Mouse (Mus musculus) thymus, postnatal 36 days (tissue): ENCODE data around the gene Adam8.
A peak's percentile ranks its signal among the peaks of the same experiment; 100 is the strongest.

Source experiments
- DNase-seq, 2 experiments: peaks; one replicate each; pipeline ENCODE4 v3.0.0; 2022; ENCODE audit warnings: mixed read lengths in 2 of 2

Adam8 gene

GRCm38 (mm10) chr7:139992406-139992805 lies at the start of gene Adam8:
Adam8 (minus strand) TSS chr7:139992562.
- no peak for DNase-seq

- DNase-seq: no peak
Measured at GRCm38 (mm10) chr7:140037171-140037555, 44.8 kb upstream of the Adam8 start.

- DNase-seq: peak; percentile 83 to 87
Measured at GRCm38 (mm10) chr7:140036281-140037170, 44.2 kb upstream of the Adam8 start, which contains the start of the genes Zfp511 and Tubgcp2. Zfp511 (plus strand) TSS chr7:140036391. Tubgcp2 (minus strand) TSS chr7:140036669.

GRCm38 (mm10) chr7:140035456-140035855 lies 43.1 kb upstream of the Adam8 start:
- no peak for DNase-seq

- no peak for DNase-seq
Measured at GRCm38 (mm10) chr7:140033386-140033785, 41.0 kb upstream of the Adam8 start.

GRCm38 (mm10) chr7:140032366-140032765 lies 40.0 kb upstream of the Adam8 start:
- DNase-seq: no peak

GRCm38 (mm10) chr7:140031771-140032170 lies 39.4 kb upstream of the Adam8 start:
- DNase-seq: no peak

- no peak for DNase-seq
Measured at GRCm38 (mm10) chr7:140011336-140011735, 19.0 kb upstream of the Adam8 start.

GRCm38 (mm10) chr7:140007781-140008180 lies 15.4 kb upstream of the Adam8 start:
- no peak for DNase-seq

GRCm38 (mm10) chr7:140006861-140007611 lies 14.7 kb upstream of the Adam8 start:
- DNase-seq: no peak

GRCm38 (mm10) chr7:140004666-140005065 lies 12.3 kb upstream of the Adam8 start:
- no peak for DNase-seq

- no peak for DNase-seq
Measured at GRCm38 (mm10) chr7:140001086-140001740, 8.9 kb upstream of the Adam8 start.

- DNase-seq: no peak
Measured at GRCm38 (mm10) chr7:139998691-139999350, 6.5 kb upstream of the Adam8 start.

- peak in 1 of 2 experiments; percentile 33 for DNase-seq
Measured at GRCm38 (mm10) chr7:139994676-139995075, 2.3 kb upstream of the Adam8 start.

- no peak for DNase-seq
Measured at GRCm38 (mm10) chr7:139994202-139994601, 1.8 kb upstream of the Adam8 start.

- no peak for DNase-seq
Measured at GRCm38 (mm10) chr7:139993532-139993931, 1.2 kb upstream of the Adam8 start.

GRCm38 (mm10) chr7:139990864-139991394 lies 1.4 kb downstream of the Adam8 start:
- DNase-seq: no peak

GRCm38 (mm10) chr7:139988272-139988671 lies 4.1 kb downstream of the Adam8 start:
- DNase-seq: no peak

GRCm38 (mm10) chr7:139984505-139984904 lies 7.9 kb downstream of the Adam8 start:
- no peak for DNase-seq

- no peak for DNase-seq
Measured at GRCm38 (mm10) chr7:139982058-139982457, 10.3 kb downstream of the Adam8 start.

GRCm38 (mm10) chr7:139980778-139981177 lies 11.6 kb downstream of the Adam8 start:
- DNase-seq: no peak

- no peak for DNase-seq
Measured at GRCm38 (mm10) chr7:139979011-139979719, 13.2 kb downstream of the Adam8 start.
